Mouse (Mus musculus): ENCODE results near the gene Dusp21. TPM values are rescaled to one million over a fixed set of nuclear protein-coding genes. Genes with fewer than 3 reads are reported as not detected.

Gene Dusp21
- polyA plus RNA-seq, 1 experiment from 2014 or later, result not detected

- WGBS, result 97% methylated on average over 1 of the region's 1 CpGs
- H3K9ac ChIP-seq (replicated peaks), result no peak overlapping the region
- H3K27me3 ChIP-seq, result no peaks in the 10 kb centered on the region
These were observed 33.8 kb downstream of the Dusp21 start for GRCm38 (mm10) chrX:18179492-18179891.

DNA sequence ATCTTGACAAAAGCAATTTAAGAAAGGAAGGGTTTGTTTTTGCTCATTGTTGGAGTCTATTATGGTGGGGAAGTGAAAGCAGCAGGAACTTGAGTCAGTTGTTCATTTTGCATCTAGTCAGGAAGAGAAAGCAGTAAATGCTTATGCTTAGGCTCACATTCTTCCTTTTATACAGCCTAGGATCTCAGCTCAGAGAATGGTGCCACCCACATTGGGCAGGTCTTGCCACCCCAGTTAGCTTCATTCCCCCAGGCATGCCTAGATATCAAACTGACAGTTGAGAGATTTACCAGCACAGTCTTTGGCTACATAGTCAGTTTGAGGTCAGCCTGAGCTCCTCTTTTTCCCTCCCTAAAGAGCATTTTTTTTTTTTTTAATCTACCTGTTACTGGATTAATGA, 41.5 kb downstream of the Dusp21 start:
- Histone ChIP-seq H3K36me3 (no peaks in the 10 kb centered on the region), H3K4me2 (replicated peaks) (no peak overlapping the region), H3K4me3 (replicated peaks) (no peak overlapping the region), H3K9ac (replicated peaks) (no peak overlapping the region), H3K4me1 (replicated peaks) (no peaks in the 10 kb centered on the region), H3K27ac (no peak overlapping the region), H3K9me3 (no peaks in the 10 kb centered on the region), H3K27me3 (no peaks in the 10 kb centered on the region)
- no peak for ATAC-seq

More at GRCm38 (mm10) chrX:18179492-18179891, 33.8 kb downstream of the Dusp21 start:
- Histone ChIP-seq H3K9me3 (no peaks in the 10 kb centered on the region), H3K36me3 (no peaks in the 10 kb centered on the region), H3K4me3 (replicated peaks) (no peak overlapping the region), H3K4me1 (replicated peaks) (no peaks in the 10 kb centered on the region), H3K4me2 (replicated peaks) (no peak overlapping the region), H3K27ac (no peak overlapping the region)
- ATAC-seq, result no peak

DNA sequence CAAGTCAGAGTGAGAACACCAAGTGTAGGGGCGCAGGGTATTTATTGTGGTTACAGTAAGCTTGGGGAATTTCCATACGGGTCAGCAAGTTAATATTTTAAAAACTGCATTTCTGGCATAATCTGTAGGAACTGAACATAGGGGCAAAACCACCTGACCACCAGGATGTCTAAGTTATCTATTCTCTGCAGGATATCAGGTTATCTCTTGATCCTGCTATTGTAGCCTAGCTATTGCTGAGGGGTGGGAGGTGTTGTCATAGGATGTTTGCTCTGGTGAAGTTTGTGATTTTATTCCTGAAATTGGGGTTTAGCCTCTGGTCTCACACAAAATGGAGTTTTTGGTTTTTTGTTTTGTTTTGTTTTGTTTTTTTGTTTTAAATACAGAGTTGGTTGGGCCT, 42.6 kb downstream of the Dusp21 start:
- H3K4me2 ChIP-seq (replicated peaks), result no peak overlapping the region

More for the DNA sequence above, 42.6 kb downstream of the Dusp21 start:
- no peaks in the 10 kb centered on the region for H3K36me3 ChIP-seq
- no peaks in the 10 kb centered on the region for H3K4me1 ChIP-seq (replicated peaks)
- H3K27ac ChIP-seq, result no peak overlapping the region
- H3K9ac ChIP-seq (replicated peaks), result no peak overlapping the region
- ATAC-seq, result no peak
- WGBS, result 96% methylated on average over 2 of the region's 2 CpGs
- no peak overlapping the region for H3K4me3 ChIP-seq (replicated peaks)
- H3K9me3 ChIP-seq, result no peaks in the 10 kb centered on the region
- no peaks in the 10 kb centered on the region for H3K27me3 ChIP-seq

Other genes starting within 250 kb of the Dusp21 start
- gene Kdm6a, start 16.7 kb downstream of the Dusp21 start, polyA plus RNA-seq (2015; fragmentation: Nextera tagmentation; extraction: Ambion mirVana), result 24.4 and 24.6 TPM in 2 replicates

All from midbrain, embryonic 13.5 days (tissue).